Mouse (Mus musculus) intestine, embryonic 16.5 days (tissue): Measurements from ENCODE around the gene Morn5. TPM values are rescaled to one million over a fixed set of nuclear protein-coding genes. Genes with fewer than 3 reads are reported as not detected.

Experiments used
- ATAC-seq: fragments of 200-750 bp; cut with Nextera tagmentation; 2 replicates; pipeline ENCODE4 v1.8.0; 2017; ENCODE audit warnings: moderate TSS enrichment, moderate library complexity
- H3K27ac ChIP-seq: fragments of 300-500 bp; sonication (generic); 2 replicates; pipeline ENCODE4 v1.5.1; 2014; ENCODE audit warnings: mild to moderate bottlenecking, low read length
- H3K27me3 ChIP-seq: fragments of 300-500 bp; sonication (generic); replicated peaks from 2 replicates; pipeline ENCODE4 v1.6.1; 2014; ENCODE audit warnings: low read length, control low read depth, mixed read lengths; ENCODE audit not compliant: control insufficient read depth, insufficient read depth
- H3K36me3 ChIP-seq: fragments of 300-500 bp; sonication (generic); 2 replicates; pipeline ENCODE4 v1.6.1; 2014; ENCODE audit warnings: low read length, control low read depth; ENCODE audit not compliant: control insufficient read depth, insufficient read depth
- H3K4me1 ChIP-seq: fragments of 300-500 bp; sonication (generic); 2 replicates; pipeline ENCODE4 v1.6.1; 2014; ENCODE audit warnings: low read length, control low read depth, mixed read lengths; ENCODE audit not compliant: control insufficient read depth, insufficient read depth
- H3K4me2 ChIP-seq: fragments of 300-500 bp; sonication (generic); 2 replicates; pipeline ENCODE4 v1.6.1; 2014; ENCODE audit warnings: low read depth, low read length, control low read depth
- H3K4me3 ChIP-seq: fragments of 300-500 bp; sonication (generic); 2 replicates; pipeline ENCODE4 v1.5.1; 2014; ENCODE audit warnings: mild to moderate bottlenecking, low read length
- H3K9ac ChIP-seq: fragments of 300-500 bp; sonication (generic); 2 replicates; pipeline ENCODE4 v1.6.1; 2014; ENCODE audit warnings: low read depth, low read length
- H3K9me3 ChIP-seq: fragments of 300-500 bp; sonication (generic); 2 replicates; pipeline ENCODE4 v1.6.1; 2016; ENCODE audit warnings: low read length, control low read depth; ENCODE audit not compliant: control insufficient read depth
- WGBS: fragments of 180-500 bp; shearing (Covaris S2); extraction: QIAGEN DNeasy Blood & Tissue Kit; methylation state at CpG from one replicate; pipeline ENCODE4 v1.1.7; 2014; 5-methylcytosine and 5-hydroxymethylcytosine counted together
- polyA plus RNA-seq: library from polyadenylated mRNA; unstranded; fragments of >200 nt; fragmentation: Nextera tagmentation; extraction: Ambion mirVana; gene quantifications from 2 replicates; pipeline ENCODE4 v1.2.1, GENCODE M21; 2015

Morn5 gene
- polyA plus RNA-seq, 1 experiment from 2014 or later: 0.26 TPM

- no peaks in the 10 kb centered on the region for H3K9me3 ChIP-seq
- H3K4me3 ChIP-seq: no peak overlapping the region
- no peak overlapping the region for H3K9ac ChIP-seq
- H3K4me2 ChIP-seq: no peak overlapping the region
- ATAC-seq: no peak
- WGBS: 54% methylated on average over 3 of the region's 3 CpGs
- no peaks in the 10 kb centered on the region for H3K4me1 ChIP-seq
- no peak overlapping the region for H3K27ac ChIP-seq
- H3K27me3 ChIP-seq: peaks cover 2% of the 10 kb centered on the region; the same call in 1 of the 2 replicates
- H3K36me3 ChIP-seq: no peaks in the 10 kb centered on the region
Measured at GRCm38 (mm10) chr2:36023291-36023690, 26.0 kb upstream of the Morn5 start.

- WGBS: 83% methylated on average over 7 of the region's 7 CpGs
- H3K4me3 ChIP-seq: no peak overlapping the region
Measured at GRCm38 (mm10) chr2:36032884-36033283, 16.4 kb upstream of the Morn5 start.

GRCm38 (mm10) chr2:36033966-36034365, 15.3 kb upstream of the Morn5 start:
- no peak overlapping the region for H3K4me3 ChIP-seq
- no peak overlapping the region for H3K9ac ChIP-seq
- no peaks in the 10 kb centered on the region for H3K4me1 ChIP-seq
- no peaks in the 10 kb centered on the region for H3K9me3 ChIP-seq
- H3K4me2 ChIP-seq: no peak overlapping the region
- no peak for ATAC-seq
- 77% methylated on average over 7 of the region's 7 CpGs for WGBS
- H3K36me3 ChIP-seq: peaks cover 7% of the 10 kb centered on the region; the same call in 1 of the 2 replicates
- no peak overlapping the region for H3K27ac ChIP-seq
- no peaks in the 10 kb centered on the region for H3K27me3 ChIP-seq

More at GRCm38 (mm10) chr2:36032884-36033283, 16.4 kb upstream of the Morn5 start:
- H3K4me2 ChIP-seq: no peak overlapping the region
- no peaks in the 10 kb centered on the region for H3K27me3 ChIP-seq
- H3K27ac ChIP-seq: no peak overlapping the region
- H3K9ac ChIP-seq: no peak overlapping the region
- H3K9me3 ChIP-seq: no peaks in the 10 kb centered on the region
- no peak for ATAC-seq
- H3K36me3 ChIP-seq: 0 out of 2 replicates have a peak, but pooled peaks cover 5% of the 10 kb centered on the region
- no peaks in the 10 kb centered on the region for H3K4me1 ChIP-seq

- Histone ChIP-seq H3K9ac (no peak overlapping the region), H3K9me3 (no peaks in the 10 kb centered on the region), H3K4me2 (no peak overlapping the region), H3K27ac (no peak overlapping the region), H3K36me3 (peaks cover 7% of the 10 kb centered on the region; the same call in 1 of the 2 replicates), H3K4me3 (no peak overlapping the region), H3K27me3 (no peaks in the 10 kb centered on the region), H3K4me1 (no peaks in the 10 kb centered on the region)
- ATAC-seq: no peak
- WGBS: 82% methylated on average over 7 of the region's 7 CpGs
Measured at GRCm38 (mm10) chr2:36034898-36035297, 14.4 kb upstream of the Morn5 start.

GRCm38 (mm10) chr2:36035413-36036081, 13.7 kb upstream of the Morn5 start:
- no peak overlapping the region for H3K4me3 ChIP-seq
- H3K27ac ChIP-seq: peak overlapping the region; percentile 31; the same call in 1 of the 2 replicates
- H3K36me3 ChIP-seq: peaks cover 7% of the 10 kb centered on the region; the same call in 1 of the 2 replicates
- H3K4me2 ChIP-seq: no peak overlapping the region
- WGBS: 57% methylated on average over 11 of the region's 11 CpGs
- H3K9ac ChIP-seq: no peak overlapping the region
- peak; percentile 49 for ATAC-seq
- H3K27me3 ChIP-seq: no peaks in the 10 kb centered on the region
- H3K4me1 ChIP-seq: no peaks in the 10 kb centered on the region
- no peaks in the 10 kb centered on the region for H3K9me3 ChIP-seq

- 78% methylated on average over 7 of the region's 7 CpGs for WGBS
- no peaks in the 10 kb centered on the region for H3K27me3 ChIP-seq
- H3K27ac ChIP-seq: no peak overlapping the region
- no peak for ATAC-seq
- no peaks in the 10 kb centered on the region for H3K9me3 ChIP-seq
- peaks cover 7% of the 10 kb centered on the region; the same call in 1 of the 2 replicates for H3K36me3 ChIP-seq
- no peak overlapping the region for H3K4me2 ChIP-seq
- H3K9ac ChIP-seq: no peak overlapping the region
- H3K4me3 ChIP-seq: no peak overlapping the region
- H3K4me1 ChIP-seq: no peaks in the 10 kb centered on the region
Measured at GRCm38 (mm10) chr2:36039297-36039985, 9.8 kb upstream of the Morn5 start.

- Histone ChIP-seq H3K4me3 (no peak overlapping the region), H3K27me3 (no peaks in the 10 kb centered on the region), H3K27ac (no peak overlapping the region), H3K4me1 (no peaks in the 10 kb centered on the region), H3K9me3 (no peaks in the 10 kb centered on the region), H3K4me2 (no peak overlapping the region), H3K36me3 (peaks cover 2% of the 10 kb centered on the region; the same call in 1 of the 2 replicates), H3K9ac (no peak overlapping the region)
- ATAC-seq: no peak
- WGBS: 71% methylated on average over 1 of the region's 1 CpGs
Measured at GRCm38 (mm10) chr2:36040872-36041271, 8.4 kb upstream of the Morn5 start.

GRCm38 (mm10) chr2:36048164-36048563, 1.1 kb upstream of the Morn5 start:
- Histone ChIP-seq H3K27ac (no peak overlapping the region), H3K4me1 (peaks cover 17% of the 10 kb centered on the region), H3K9me3 (no peaks in the 10 kb centered on the region), H3K27me3 (no peaks in the 10 kb centered on the region), H3K9ac (peak overlapping the region; percentile 91), H3K4me3 (peak overlapping the region; percentile 91), H3K4me2 (peak overlapping the region; percentile 82), H3K36me3 (no peaks in the 10 kb centered on the region; the same call in 1 of the 2 replicates)
- 51% methylated on average over 8 of the region's 8 CpGs for WGBS
- ATAC-seq: peak; percentile 52; the same call in 1 of the 2 replicates

GRCm38 (mm10) chr2:36049567-36049954, 303 bp downstream of the Morn5 start:
- 0 out of 2 replicates have a peak overlapping the region, but pooled peaks have one; percentile 91 for H3K9ac ChIP-seq
- no peaks in the 10 kb centered on the region for H3K9me3 ChIP-seq
- no peaks in the 10 kb centered on the region for H3K27me3 ChIP-seq
- H3K36me3 ChIP-seq: no peaks in the 10 kb centered on the region; the same call in 1 of the 2 replicates
- ATAC-seq: peak; percentile 9; the same call in 1 of the 2 replicates
- H3K4me2 ChIP-seq: peak overlapping the region; percentile 82
- WGBS: 41% methylated on average over 10 of the region's 10 CpGs
- no peak overlapping the region for H3K27ac ChIP-seq
- H3K4me3 ChIP-seq: peak overlapping the region; percentile 91
- H3K4me1 ChIP-seq: peaks cover 17% of the 10 kb centered on the region
